Mouse (Mus musculus) retina, adult 2 months (tissue): ENCODE measurements around the gene 4931429L15Rik.
"Not testable (repeated sequence)": the region's sequence is repeated elsewhere in the genome, so short reads cannot be mapped to it uniquely, and the experiment has no call there.

Experiments used
- DNase-seq: peaks from one replicate; pipeline ENCODE4 v3.0.0-alpha.2; 2012; ENCODE audit warnings: low read depth, low spot score

4931429L15Rik gene

DNA sequence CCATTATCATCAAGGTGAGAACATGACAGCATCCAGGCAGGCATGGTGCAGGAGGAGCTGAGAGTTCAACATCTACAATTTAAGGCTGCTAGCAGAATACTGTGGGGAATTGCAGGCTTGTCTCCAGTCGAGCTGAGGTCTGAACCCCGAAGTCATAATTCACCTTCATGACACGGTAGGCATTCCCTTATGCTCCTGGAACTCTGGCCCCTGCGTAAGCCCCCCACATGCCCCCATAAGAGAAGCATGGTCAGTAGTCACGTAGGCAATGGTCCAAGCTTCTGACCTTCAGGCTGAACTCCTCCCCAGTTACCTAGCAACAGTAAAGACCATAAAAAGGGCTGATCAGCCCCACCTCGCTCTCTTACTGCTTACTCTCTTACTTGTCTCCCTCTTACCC lies at the start of gene 4931429L15Rik:
TSS of gene 4931429L15Rik (minus strand) at position 101 of the 400 bp plus-strand sequence.
- not testable (repeated sequence) for DNase-seq

- DNase-seq, result no peak
These were observed 42.7 kb upstream of the 4931429L15Rik start for GRCm38 (mm10) chr9:46362459-46362858.

- no peak for DNase-seq
These were observed 41.8 kb upstream of the 4931429L15Rik start for GRCm38 (mm10) chr9:46361461-46362111.

DNA sequence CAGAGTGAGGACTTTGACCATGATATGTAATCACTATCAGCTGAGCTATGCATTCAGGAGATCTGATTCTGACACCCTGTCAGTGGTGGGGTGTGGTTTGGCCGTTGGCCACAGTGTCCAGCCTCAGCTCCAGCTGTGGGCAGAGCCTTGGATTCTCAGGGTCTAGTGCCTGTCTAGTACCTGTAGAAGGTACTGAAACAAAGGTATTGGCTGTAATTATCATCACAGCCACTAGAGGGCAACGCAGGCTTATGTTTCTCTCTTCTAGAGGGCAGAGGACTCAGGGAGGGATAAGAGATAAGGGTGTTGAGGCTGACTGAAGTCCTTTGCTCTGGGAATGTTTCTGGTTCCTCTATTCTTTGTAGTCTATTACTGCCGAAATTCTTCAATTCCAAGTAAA lies 34.2 kb upstream of the 4931429L15Rik start:
- peak; percentile 61 for DNase-seq

DNA sequence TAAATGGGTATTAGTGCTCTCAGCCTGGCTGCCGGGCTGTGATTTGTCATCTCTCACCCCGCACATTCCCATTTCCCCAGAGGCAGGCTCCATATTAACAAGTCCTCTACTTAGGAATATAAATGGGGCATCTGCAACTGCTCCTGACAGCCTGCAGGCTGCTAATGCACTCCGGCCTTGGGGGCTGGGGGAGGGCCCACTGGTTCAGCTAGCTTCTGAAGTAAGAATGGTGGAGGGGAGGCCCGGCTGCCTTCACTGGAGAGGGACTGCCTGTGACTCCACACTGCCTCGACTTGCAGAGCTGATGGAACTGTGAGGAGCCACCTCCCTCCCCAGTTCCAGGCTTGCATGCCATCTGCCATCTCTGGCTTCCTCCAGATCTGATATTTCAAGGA lies 33.5 kb upstream of the 4931429L15Rik start:
- DNase-seq, result no peak

- DNase-seq, result no peak
These were observed 33.0 kb upstream of the 4931429L15Rik start for GRCm38 (mm10) chr9:46352651-46353329.

DNA sequence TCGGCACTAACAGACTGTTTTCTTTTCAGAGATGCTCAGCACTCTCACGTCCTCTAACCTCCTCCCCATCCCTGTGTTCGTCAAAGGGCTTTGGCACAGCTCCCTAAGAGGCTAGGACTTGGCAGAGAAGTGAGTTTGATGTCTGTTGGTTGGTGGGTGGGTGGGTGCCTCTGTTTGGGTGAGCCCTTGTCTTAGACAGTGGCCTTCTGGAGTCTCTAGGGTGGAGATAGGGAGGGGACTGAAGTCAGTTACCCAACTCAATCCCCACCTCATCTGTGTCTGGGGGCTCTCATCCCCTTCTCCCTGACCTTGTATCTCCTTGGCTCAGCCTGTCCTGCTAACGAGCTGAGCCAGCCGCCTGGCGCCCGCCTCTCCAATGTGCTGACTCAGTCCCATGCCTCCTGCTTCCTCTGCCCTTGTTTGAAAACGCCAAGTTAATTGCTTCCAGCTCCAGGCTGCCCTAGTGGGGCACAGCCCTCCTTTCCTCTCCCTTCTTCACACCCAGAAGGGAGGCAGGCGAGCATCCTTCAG lies 30.7 kb upstream of the 4931429L15Rik start:
- no peak for DNase-seq

- DNase-seq, result no peak
These were observed 26.3 kb upstream of the 4931429L15Rik start for GRCm38 (mm10) chr9:46345887-46346665.

GRCm38 (mm10) chr9:46339051-46339652 lies 19.4 kb upstream of the 4931429L15Rik start:
- DNase-seq, result no peak

DNA sequence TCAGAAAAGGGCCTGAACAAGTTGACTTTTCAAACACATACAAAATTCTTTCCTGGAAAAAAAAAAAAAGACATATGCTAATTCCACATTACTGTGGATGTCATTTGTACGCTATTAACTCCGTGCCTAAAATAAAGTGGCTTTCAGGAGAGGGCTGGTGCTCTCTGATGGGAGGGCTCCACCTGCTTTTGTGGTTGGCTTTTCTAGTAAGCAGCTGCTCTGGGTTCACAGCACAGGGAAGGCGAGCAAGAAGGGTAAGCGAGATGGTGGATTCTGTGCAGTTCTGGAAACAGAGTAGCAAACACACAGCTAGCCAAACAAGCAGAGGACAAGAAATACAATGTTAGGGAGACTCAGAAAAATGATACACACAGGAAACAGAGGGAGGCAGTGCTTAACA lies 18.6 kb upstream of the 4931429L15Rik start:
- DNase-seq, result no peak

GRCm38 (mm10) chr9:46337852-46338291 lies 18.1 kb upstream of the 4931429L15Rik start:
- no peak for DNase-seq

DNA sequence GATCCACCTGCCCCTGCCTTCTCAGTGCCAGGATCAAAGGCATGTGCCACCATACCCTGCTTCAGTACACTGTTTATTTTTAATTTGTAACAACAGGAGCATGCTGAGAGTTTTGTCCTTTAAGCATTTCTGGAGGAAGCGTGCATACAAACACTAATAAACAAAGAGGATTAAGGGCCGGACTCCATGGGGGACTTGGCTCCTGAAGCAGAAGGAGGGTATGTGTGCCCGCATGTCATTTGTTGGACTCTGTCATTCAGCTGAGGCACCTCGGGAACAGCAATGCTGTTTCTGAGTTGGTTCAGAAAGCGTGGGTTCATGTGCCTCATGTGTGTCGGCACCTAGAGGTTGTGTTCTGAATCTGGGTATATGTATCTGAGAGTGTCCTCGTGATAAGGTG lies 17.5 kb upstream of the 4931429L15Rik start:
- DNase-seq, result no peak

DNA sequence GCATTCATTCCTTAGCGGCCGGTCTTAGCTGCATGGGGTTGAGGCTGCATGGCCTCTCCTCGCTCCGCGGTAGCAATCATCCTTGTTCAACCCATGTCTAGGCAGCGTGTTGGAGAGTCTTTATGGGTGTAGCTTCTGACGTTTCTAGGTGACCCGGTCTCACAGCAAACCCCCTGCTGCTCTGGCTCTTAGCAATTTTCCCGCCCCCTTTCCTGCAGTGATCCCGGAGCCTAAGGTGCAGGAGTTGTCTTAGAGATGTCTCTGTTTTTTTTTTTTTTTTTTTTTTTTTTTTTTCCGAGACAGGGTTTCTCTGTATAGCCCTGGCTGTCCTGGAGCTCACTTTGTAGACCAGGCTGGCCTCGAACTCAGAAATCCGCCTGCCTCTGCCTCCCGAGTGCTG lies 16.5 kb upstream of the 4931429L15Rik start:
- DNase-seq, result not testable (repeated sequence)

- no peak for DNase-seq
These were observed 15.7 kb upstream of the 4931429L15Rik start for GRCm38 (mm10) chr9:46335461-46335995.

DNA sequence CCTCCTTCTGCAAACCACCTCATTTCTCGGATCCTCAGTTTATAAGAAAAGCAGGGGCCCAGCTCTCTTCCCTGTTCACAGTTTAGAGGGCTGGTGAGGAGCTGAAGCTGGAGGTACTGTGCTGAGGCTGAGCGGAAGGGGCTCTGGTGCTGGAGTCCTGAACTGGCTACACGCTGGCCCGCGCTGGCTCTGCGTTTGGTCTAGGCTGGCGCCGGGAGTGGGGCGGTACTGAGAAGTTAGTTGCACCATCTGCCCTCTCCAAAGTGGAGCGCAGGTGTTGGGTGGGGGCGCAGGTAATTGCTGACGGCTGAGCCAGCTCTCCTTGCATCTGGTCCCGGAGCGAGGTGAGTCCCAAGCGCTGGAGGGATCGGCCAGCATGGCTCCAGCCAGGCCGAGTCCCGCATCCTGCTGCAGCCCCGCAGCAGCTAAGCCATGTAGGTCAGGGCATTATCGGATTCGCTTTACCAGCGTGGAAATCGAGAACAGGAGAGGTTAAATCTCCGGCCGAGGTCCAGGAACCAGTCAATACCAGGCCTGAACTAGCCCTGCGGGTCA lies 14.8 kb upstream of the 4931429L15Rik start:
- DNase-seq, result no peak

DNA sequence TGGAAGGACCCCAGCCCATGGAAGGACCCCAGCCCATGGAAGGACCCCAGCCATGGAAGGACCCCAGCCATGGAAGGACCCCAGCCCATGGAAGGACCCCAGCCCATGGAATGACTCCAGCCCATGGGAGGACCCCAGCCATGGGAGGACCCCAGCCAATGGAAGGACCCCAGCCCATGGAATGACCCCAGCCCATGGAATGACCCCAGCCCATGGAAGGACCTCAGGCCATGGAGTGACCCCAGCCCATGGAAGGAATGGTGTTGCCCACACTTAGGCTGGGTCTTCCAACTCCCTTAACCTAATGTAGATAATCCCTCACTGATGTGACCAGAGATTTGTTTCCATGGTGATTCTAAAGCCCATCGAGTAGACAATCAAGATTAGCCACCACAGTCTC lies 11.5 kb upstream of the 4931429L15Rik start:
- no peak for DNase-seq

GRCm38 (mm10) chr9:46330586-46330895 lies 10.8 kb upstream of the 4931429L15Rik start:
- no peak for DNase-seq

GRCm38 (mm10) chr9:46329801-46330585 lies 10.2 kb upstream of the 4931429L15Rik start:
- DNase-seq, result no peak

DNA sequence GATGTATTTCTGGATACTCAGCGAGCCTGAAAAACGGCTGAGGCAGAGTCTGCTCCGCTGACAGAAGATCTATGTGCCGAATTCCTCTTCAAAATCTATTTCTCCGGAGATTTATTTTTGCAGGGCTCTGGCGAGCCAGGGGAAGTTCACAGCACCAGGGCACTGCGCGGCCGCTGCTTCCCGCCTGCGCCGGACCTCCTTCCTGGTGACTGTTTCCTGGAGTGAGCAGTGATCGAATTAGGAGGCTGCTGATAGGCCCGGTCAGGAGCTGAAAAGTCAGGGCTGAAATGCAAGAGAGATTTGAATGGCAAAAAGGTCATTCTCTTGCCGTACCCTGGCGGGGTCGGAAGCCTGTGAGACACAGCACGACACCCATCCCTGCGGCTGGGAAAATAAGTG lies 9.5 kb upstream of the 4931429L15Rik start:
- no peak for DNase-seq

DNA sequence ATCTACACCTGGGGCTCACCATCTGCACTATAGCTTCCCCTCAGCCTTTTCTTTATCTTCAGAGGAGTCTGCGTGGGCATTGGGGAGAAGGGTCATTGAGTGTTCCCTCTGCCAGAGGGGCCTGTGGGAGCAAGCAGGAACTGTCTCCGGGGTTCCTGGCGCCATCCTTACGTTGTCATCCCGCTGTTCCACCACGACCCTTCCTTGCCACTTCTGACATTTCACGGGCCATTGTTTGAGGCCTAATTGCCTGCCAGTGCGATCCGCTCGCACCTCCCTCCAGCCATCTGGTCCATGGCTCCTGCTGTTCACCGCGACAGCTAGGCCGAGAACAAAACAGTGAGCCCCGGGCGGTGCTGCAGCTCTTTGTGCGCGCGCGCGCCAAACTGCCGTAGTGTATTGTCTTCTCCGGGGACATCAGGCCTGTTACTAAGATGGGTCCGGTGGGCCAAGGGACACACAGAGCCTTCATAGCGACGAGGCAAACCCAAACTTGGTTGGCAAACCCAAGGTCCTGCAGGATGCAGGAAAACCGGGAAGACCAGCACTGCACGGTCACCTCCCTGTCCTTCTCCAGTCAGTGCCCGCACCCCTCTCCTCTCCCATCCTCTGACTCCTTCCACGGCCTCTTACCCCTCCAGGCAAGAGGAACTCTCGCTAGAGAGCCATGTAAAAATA lies 8.9 kb upstream of the 4931429L15Rik start:
- no peak for DNase-seq
